Mouse (Mus musculus) 416B (cell line): ENCODE data around the gene Ace.

Experiments
- DNase-seq: peaks from one replicate; pipeline ENCODE4 v3.0.0; 2011; ENCODE audit warnings: low read depth

The Ace gene

DNA sequence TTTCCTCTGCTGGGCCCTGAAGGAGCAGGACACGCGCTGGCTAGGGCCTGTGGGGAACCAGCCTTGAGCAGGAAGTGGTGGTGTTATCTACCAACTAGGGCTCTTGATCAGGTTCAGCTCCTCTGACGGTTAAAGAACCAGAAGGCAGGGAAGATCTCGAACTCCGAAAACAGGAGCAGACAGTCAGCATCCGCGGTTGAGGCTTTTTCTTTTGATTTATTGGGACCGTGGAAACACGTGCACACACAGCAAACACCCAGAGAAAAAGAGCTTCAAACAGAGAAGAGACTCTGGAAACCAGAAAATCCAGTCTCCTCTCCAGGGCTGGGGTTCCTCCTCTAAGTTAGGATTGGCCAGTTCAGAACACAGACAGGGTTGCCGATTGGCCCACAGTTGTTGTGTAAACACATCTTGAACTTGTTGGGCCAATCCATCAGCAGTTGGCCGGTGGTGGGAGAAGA is 21.0 kb upstream of the Ace start:
- DNase-seq = peak; percentile 69

DNA sequence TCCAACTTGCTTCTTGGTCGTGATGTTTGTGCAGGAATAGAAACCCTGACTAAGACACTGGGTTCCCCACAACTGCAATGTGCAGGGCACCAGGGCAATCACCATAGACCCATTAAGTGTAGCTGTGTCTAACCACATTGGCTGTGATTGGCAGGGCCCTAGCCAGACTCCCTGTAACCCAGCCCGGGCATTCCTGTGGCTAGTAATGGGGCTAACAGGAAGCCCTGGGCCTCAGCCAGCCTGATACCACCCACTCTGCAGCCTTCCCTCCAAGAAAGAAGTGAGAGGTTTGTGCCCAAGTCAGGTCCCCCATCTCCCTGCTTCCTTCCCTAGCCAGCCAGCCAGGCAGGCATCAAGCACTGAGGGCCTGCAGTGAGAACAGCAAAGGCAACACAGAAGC is 19.5 kb upstream of the Ace start:
- DNase-seq = peak; percentile 64

DNA sequence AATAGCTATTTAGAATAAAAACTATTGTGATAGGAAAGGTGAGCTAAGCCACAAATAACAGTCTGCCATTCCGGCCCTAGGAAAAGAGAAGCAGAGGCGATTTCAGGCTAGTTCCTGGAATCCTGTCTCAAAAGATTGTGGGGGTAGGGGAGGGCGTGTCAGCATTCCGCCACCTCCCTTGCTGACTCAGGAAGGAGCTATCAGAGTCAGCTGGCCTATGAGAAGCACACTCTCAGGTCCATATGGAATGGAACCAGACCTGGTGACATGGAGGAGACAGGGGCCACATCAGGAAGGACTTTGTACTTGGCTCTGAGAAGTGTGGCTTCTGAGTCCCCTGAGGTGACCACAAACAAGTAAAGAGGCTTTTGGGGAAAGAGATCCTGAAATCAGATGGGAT is 17.2 kb upstream of the Ace start:
- no peak for DNase-seq

DNA sequence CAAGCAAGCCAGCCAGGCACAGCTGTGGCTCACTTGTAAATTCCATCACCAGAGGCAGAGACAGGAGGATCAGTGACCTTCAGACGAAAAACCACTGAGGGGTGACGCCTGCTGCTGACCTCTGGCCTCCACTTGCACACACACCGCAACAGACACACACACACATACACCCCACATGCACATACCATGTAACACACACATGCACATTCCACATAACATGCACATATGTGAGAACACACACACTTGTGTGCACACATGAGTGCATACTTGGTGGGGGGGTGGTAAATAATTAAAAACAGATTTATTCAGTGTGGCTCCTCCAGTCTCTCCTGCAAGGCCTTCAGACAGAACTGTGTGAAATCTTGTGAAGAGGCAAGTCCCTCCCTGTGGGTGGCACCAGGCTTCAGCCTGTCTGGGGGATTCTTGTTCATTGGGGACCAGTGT is 16.1 kb upstream of the Ace start:
- no peak for DNase-seq

DNA sequence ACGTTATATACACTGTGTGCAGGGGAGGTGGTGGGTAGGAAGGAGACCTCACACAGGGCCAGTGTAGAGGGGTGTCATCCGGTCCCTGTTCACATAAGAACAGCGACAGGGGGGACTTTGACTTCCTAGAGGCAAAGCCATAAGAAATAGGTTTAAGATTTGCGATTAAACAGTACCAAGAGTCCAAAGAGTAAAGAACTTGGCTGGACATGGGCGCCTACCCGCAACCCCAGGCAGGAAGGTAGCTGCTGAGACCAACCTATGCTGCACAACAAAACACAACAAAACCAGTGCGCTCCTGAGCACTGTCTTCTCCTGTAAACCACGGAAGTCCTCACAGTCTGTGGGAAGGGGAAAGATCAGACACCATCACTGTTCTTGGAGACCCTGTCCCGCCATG is 15.6 kb upstream of the Ace start:
- DNase-seq = no peak

DNA sequence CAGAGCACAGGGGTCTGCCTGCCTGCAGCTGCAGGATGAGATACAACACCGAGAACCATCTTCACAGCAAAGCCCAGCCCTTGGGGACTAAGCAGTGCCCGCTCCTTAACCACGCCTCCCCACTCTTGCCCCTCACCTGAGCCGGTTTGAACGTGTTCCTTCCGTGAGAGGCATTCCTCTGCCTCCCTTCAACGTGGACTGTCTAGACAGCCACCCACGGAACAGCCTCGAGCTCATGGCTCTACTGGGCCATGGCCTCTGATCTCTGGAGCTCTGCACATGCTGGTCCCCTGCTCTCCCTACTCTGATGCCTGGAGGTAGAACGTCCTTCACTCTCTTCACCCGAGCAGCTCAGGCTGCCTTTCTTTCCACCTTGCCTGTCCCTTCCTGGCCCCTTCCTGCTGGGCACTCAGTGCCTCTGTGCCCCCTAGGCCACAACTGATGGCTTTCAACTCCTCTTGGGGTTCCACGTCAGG is 14.8 kb upstream of the Ace start, which contains the start of gene Cyb561:
TSS of gene Cyb561 (minus strand) at position 426 of the 476 bp plus-strand sequence.
- DNase-seq = no peak

DNA sequence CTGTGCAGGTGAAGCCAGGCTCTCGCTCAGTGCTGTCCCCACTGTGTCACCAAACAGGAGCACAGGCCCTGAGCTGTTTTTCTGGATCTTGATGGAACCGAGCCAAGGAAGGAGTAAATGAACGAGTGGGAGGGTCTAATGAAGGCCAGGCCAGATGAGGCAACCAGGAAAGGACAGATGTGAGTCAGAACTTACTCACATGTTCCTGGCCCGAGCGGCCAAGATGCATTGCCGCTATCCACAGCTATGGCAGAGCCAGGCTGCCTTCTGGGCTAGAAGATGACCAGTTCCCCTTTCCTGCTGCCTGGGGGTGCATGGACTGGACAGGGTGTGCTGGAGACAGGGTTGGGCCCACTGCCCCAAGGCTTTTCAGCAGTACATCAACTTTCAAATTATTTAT is 14.3 kb upstream of the Ace start:
- DNase-seq = peak; percentile 95

DNA sequence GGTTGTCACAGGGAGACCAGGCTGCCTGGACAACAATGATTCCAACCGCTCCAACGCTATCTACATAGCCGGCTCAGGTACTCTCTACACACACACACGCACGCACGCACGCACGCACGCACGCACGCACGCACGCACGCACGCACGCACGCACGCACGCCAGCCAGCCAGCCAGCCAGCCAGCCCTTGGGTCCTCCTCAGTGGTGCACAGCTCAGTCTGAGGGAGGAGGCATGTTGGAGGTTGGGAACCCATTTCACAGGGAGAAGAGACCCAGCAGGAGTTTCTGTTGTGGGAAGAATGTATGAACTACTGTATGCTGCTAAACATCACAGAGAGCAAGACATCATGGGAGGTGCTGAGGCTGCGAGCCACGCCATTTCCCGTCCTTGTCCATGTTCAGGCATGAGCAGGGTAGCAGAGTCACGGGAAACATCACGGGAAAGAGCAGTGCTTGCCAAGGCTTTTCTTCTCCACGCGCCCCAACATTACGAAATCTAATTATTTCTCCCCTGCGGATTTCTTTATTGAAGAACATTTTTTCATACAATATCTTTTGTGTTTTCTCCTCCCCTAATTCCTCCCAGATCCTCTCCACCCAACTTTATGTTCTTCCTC is 11.8 kb upstream of the Ace start:
- no peak for DNase-seq

DNA sequence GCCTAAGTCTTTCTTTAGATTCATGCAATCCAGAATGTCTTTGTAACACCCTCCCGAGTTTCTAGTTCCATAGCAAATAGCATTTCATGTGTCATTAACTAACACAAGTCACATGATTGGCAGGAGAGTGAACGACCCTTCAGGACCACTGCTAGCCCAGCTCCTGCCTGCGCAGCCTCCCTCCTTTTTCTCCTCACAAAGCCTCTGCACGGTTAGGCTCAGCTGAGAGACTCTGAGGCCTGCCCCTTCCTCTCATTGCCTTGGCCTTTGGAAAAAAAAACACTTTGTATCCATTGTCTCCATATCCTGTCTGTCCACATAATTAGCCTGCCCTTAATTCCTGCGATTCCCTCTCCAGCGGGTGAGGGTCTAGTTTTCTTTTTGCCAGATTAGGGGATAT is 10.2 kb upstream of the Ace start:
- DNase-seq = no peak

DNA sequence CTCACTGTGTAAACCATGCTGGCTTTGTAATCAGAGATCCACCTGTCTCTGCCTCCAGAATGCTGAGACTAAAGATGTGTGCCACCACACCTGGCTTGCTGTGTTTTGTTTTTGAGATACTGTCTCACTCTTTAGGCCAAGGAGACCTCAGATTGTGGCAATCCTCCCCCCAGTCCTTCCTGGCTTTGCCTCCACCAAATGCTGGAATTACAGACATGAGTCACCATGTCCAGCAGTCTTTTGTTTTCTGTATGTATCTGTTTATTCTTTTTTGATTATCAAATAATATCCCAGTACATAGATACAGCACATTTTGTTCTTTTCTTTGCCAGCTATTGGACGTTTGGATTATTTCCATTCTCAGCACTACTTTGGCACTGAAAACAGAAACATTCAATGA is 9.2 kb upstream of the Ace start:
- DNase-seq = no peak

DNA sequence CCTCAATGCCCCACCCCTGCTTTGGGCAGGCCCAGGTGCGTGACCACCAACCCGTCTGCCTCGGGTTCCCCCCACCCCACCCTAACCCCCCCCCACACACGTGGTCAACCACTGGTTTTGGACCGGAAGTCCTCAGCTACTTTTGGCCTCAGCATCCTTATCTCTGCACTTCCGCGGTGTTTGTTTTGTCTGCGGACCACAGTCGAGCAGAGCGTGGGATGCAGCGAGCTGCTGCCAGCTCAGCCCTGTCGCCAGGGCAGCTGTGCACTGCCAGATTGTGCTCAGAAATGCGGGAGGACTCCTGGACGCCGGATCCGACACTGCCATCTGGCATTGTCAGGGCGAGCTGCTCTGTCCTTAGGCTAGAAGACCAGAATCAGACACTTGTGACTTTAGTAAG is 8.4 kb upstream of the Ace start:
- peak; percentile 74 for DNase-seq

DNA sequence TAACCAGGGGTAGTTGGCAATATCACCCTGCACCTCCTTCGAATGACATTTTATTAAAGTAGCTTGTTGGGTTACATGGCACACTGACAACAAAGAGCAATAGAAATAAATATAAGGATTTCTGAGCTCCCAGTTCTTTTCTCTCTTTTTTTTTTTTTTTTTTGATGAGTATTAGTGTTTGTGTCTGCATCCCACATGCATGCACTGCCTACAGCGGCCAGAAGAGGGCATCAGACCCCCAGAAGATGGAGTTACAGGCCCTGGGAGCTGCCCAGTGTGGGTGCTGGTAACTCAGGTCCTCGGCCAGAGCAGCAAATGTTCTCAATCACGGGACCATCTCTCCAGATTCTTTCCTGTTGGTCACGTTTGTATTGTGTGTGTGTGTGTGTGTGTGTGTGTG is 3.1 kb upstream of the Ace start:
- DNase-seq = peak; percentile 24

DNA sequence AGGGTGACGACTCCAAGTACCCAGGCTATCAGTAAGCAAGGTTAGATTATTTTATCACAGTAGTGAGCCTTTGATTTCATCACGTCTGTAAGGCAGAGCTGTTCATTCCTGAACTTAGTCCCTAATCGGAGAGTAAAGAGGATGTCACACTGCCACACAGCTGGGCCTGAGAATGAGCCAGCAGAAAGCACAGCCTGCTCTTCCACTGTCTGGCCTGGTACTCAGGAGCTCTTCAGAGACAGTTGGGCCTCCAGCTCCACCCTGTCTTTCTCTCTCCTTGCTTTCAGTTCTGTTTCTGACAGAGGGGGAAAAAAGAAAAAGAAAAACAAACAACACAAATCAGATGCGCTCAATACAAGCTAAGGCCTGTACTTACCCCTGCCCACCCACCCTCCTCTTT is 1.5 kb upstream of the Ace start:
- no peak for DNase-seq

DNA sequence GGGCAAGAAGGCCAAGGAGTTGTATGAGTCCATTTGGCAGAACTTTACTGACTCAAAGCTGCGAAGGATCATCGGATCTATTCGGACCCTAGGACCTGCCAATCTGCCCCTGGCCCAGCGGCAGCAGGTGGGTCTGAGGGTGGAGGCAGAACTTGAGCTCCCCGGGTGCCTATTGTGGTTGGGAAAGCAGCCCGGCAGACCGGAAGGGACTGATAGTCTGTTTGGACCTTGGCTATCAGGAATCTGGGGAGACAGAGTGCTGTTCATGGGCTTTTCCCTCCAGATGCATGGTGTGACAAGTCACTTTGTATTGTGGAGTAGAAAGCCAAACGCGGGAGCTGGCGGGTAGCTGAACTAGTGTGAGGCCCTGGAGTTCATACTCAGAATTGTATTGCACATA is 1.2 kb downstream of the Ace start:
- no peak for DNase-seq

DNA sequence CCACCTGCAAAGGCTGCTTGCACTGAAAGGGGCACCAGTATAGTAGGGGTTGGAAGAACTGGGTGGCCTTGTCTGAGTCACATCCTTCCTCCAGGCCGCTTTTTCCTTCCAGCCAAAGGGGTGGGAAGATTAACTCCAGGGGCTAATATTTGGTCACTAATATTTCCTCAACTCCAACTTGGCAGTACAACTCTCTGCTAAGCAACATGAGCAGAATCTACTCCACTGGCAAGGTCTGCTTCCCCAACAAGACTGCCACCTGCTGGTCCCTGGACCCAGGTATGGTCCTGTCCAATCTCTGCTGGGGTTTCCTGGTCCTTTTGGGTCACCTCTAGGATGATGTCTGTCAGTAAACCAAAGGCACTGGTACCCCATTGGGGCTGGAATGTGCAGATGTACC is 1.8 kb downstream of the Ace start:
- DNase-seq = peak; percentile 48

DNA sequence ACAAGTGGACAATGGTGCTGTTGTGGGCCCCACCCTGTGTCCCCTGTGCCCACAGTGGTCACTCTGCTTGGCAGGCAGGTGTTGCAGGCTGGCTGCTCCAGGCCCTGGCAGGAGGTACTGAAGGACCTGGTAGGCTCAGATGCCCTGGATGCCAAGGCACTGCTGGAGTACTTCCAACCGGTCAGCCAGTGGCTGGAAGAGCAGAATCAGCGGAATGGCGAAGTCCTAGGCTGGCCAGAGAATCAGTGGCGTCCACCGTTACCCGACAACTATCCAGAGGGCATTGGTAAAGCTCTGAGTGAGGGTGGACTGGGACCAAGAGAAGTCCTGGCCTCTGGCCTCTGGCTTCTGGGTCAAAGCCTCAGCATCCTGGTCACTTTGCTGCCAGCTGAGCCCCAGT is 6.8 kb downstream of the Ace start:
- no peak for DNase-seq

DNA sequence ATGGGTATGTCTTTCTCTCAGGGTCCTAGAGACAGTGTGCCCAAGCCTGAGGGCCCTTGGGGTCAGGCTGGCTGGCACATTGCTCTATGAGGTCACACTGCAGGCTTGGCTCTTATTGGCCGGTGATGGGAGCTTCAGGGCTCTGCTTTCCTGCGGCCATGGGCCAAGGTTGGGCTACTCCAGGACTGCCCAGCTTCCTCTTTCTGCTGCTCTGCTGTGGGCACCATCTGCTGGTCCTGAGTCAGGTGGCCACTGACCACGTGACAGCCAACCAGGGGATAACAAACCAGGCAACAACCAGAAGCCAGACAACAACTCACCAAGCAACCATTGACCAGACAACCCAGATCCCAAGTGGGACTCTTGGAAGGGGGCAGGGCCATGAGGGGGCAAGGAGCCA is 7.3 kb downstream of the Ace start:
- DNase-seq = peak; percentile 35

DNA sequence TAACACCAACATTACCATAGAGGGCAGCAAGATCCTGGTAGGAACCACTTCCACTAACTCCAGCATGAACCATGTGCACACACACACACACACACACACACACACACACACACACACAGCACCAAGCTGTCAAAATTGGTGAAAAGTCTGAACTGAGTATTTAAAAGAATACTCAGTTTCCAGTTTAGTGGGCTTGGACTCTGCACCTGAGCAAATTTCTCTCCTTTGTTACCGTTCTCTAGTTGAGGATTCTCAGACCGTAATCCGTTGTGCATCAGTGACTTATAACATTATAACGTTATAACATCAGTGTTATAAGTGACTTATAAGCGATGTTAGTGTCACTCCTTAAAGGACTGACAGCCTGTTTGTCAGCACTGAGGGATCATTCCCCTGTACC is 7.9 kb downstream of the Ace start:
- DNase-seq = no peak

DNA sequence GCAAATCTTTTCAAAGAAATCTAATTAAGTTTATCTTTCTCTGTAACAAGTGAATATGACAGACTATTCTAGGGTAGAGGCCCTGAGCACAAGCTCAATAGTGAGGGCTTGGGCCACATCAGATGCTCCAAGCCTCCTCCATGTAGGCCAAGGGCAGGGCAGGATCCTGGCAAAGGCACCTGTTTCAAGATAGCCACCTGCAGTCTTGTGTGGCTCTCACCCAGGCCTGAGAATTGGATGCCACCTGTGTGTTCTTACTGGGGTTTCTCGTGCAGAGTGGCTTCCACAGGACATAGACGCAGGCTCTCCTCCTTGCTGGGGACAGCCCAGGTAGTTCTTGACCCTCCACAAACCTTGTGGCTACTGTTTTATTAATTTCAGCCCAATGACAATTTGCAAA is 10.5 kb downstream of the Ace start:
- no peak for DNase-seq

DNA sequence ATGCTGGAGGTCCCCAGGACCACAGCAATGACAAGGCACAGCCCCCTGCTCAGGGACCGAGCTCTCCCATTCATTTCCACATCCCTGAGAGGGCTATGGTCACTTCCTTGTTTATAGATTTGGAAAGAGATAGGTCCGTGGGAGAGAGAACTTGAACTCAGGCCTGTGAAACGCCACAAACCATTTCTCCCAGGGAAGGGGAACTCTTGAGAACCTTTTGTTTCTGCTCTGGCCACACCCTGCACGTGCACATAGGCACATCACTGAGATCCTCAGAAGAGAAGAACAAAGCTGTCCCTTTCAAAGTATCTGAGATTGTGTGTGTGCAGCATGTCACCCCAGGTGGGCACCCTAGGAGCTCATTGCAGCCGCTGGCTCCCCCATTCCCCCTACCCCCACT is 10.9 kb downstream of the Ace start:
- no peak for DNase-seq

DNA sequence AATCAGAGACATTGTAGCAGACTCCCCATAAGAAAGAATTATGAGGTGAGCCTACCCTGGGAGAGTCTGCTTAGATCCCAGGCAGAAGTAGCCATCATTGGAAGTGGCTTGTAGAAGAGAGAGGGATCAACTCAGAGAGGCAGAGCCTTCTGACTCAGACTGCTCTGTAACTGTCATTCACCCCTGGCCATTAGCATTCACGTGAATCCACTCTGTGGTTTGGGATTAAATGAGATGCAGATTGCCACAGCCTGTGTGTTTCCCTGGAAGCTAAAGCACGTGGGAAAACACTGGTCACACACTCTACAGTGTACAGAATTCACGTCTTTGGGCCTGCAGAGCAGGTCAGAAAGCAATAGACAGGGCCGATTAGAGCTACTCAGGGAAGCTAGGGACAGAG is 16.7 kb downstream of the Ace start:
- no peak for DNase-seq

DNA sequence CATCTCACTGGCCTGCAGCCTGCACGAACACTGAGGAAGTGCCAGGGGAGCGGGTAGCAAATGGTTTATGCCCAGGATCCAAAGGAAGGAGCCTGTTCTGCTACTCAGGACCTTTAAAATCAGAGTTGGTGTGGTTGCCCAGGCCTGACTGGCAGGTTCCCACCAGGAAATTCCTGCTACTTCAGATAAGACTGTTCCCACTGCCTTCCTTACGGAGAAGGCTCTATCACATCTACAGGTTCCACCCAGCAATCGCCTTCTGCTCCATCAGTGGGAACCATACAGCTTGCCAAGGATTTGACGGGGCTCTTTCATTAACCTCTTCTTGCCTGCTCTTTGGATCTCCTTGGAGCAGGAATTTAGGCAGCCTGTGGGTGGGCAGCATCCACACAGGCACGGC is 19.7 kb downstream of the Ace start:
- DNase-seq = no peak

DNA sequence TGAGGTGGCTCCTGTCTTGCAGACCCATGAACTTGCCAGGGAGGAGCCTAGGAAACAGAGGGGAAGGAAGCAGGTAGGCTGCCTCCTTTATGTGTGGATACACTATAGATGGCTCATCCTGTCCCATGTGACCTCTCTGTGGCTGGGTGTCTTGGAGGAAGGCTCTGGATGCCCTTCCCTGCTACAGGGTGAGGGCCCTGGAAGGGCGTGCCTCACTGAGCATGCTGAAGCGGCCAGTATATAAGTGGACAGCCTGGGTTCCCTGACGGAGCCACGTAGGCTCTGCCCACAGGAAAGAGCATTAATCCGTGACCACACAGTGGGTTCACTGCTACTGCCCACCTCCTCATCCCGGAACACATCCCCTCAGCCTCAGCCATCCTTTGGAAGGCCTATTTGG is 21.7 kb downstream of the Ace start:
- no peak for DNase-seq

DNA sequence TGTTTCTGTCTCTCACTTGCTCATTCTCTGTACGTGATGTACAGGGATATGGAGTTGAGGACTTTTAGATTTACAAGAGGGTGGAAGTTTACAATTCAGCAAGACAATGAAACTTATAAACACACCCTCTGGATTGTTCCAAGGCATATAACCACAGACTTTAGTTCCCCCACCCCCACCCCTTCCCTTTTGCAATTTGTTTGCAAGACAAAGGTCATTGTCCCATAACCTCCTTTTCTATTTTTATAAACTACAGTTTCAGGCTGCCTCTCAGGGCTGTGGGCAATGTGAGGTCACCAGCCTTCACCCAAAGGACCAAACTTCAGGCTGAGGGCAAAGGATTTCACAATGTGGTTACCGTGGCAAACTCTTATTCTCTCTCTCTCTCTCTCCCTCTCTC is 22.5 kb downstream of the Ace start:
- DNase-seq = peak; percentile 73

DNA sequence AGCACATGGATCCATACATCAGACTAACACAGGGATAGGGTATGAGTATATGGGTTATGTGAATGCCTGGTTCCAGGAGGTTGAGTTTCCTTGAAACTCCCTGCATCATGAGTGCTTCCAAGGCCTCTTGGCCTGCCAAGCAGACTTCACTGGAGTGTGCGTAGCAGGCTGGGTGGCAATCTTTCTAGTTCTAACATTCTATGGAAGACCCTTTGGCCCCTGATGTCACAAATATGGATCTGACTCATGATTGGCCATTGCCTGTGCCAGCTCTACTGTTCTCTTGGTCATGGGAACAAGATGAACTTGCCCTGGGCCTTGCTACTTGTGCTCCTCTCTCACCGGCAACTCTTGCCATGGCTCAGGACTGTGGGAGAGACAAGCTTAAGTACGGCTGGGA is 26.6 kb downstream of the Ace start, which contains the start of gene Ace3:
TSS of gene Ace3 (plus strand) at position 301 of the 400 bp plus-strand sequence.
- DNase-seq = no peak
